Mouse (Mus musculus): ENCODE data around the gene Hils1. TPM values are rescaled to one million over a fixed set of nuclear protein-coding genes. Genes with fewer than 3 reads are reported as not detected.

Hils1 gene
- polyA plus RNA-seq, 1 experiment = not detected

DNA sequence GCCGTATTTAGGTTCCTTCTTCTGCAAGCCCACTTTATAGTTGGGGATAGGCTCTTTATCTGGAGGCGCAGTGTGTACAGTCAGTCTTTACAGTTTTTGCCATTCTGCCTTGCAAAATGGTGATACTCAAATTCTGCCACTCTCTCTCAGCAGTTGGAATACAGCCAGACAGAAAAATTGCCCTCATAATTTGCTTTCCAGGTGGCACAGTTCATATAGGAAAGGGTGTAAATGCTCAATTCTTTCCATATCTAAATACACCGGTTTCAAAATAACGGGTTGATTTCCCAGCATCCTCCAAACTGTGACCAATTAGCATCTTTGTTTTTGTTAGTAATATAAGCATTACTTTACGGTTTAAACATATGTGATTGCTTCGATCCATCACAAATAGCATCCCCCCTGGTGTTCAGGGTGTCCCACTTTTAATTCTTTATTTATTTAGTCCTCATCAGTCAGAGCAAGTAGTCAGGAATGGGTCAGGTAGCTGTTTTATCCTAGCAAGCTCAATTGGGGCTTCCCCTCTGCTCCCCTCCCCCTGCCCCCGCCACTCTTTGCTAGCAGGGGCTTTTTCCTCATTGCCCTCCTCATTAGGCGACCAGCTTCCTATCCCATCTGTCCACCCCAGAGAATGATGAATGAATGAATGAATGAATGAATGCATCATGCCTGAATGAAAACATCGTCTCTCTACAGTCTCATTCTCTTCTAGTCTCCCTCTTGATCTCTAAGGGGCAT is 11.0 kb downstream of the Hils1 start:
- H3K4me1 ChIP-seq (ENCODE audit: control insufficient read depth, insufficient read depth, low read length) = no peaks in the 10 kb centered on the region
- no peak overlapping the region for H3K4me3 ChIP-seq (ENCODE audit: low read depth, low read length)
- no peak overlapping the region for H3K9ac ChIP-seq (ENCODE audit: low read depth, poor library complexity, severe bottlenecking)
- H3K36me3 ChIP-seq (ENCODE audit: control insufficient read depth, insufficient read depth, low read length, poor library complexity, severe bottlenecking) = no peaks in the 10 kb centered on the region
- H3K27me3 ChIP-seq (ENCODE audit: control insufficient read depth, insufficient read depth, low read length, poor library complexity, severe bottlenecking) = no peaks in the 10 kb centered on the region
- no peak for TF ChIP-seq POLR2A (IDR thresholded peaks at IDR 0.05; ENCODE audit: insufficient read depth, low read length)
- no peak for TF ChIP-seq CTCF (IDR thresholded peaks at IDR 0.05; ENCODE audit: low read depth, low read length)
- TF ChIP-seq EP300 (IDR thresholded peaks at IDR 0.05; ENCODE audit: insufficient read depth, low read depth, low read length) = no peak
- H3K9me3 ChIP-seq (replicated peaks; ENCODE audit: control insufficient read depth, insufficient read depth, low read length, poor library complexity, severe bottlenecking) = no peaks in the 10 kb centered on the region
- no peak overlapping the region for H3K27ac ChIP-seq (ENCODE audit: insufficient read depth, low read length)

DNA sequence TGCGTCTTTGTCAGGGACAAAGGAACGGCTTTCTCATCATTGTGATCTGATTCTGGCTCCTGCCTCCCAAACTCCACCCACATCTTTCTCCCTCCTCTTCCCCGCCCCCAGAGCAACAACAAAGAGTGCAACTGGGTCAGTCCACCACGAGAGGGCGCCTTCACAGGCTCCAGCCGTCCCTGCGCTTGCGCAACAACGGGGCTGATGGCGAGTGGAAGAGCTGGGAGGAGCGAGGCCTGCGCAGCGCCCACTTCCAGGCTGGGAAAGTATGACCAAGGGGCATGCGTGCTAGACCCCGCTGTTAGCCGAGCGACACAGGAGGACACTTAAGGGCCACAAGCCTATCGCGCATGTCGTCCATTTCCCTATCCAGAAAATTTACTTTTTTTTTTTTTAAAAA is 11.6 kb downstream of the Hils1 start:
- no peak overlapping the region for H3K27ac ChIP-seq (ENCODE audit: insufficient read depth, low read length)
- TF ChIP-seq CTCF (IDR thresholded peaks at IDR 0.05; ENCODE audit: low read depth, low read length) (peak; percentile 96), EP300 (IDR thresholded peaks at IDR 0.05; ENCODE audit: insufficient read depth, low read depth, low read length) (peak; percentile 59; the same call in 1 of the 2 replicates), POLR2A (IDR thresholded peaks at IDR 0.05; ENCODE audit: insufficient read depth, low read length) (no peak)
- no peak overlapping the region for H3K4me3 ChIP-seq (ENCODE audit: low read depth, low read length)

DNA sequence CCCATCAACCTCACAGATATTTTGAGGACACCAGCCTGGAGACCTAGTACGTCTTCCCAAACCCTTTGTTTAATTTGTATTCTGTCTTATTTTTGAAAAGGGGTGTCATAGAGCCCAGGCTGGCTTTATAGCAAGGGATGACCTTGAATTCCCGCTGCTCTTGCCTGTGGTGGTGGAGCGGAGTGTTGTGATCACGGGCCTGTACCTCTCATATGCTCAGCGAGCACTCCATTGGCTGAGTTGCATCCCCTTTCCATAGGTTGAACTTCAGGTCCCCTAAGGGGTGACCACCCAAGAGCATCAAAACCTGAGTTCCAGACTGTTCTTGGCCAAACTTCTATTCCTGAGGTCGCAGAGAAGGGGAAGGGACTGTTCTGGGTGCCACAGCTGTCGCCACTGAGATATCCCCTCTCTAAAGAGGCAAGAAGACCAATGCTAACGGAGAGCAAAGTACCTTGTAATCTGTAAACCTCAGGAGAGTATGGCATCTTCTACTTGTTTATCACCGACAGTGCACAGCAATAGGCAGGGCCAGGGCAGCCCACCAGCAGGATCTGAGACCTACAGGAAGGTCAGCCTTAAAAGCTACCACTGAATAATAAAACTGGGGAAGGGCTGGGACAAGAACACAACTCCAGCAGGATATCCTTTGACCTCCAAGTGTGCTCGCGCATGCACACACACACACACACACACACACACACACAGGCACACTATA is 12.2 kb downstream of the Hils1 start:
- no peak overlapping the region; the same call in 1 of the 2 replicates for H3K9ac ChIP-seq (ENCODE audit: low read depth, poor library complexity, severe bottlenecking)
- no peak overlapping the region for H3K27ac ChIP-seq (ENCODE audit: insufficient read depth, low read length)
- H3K27me3 ChIP-seq (ENCODE audit: control insufficient read depth, insufficient read depth, low read length, poor library complexity, severe bottlenecking) = no peaks in the 10 kb centered on the region
- no peak overlapping the region for H3K4me3 ChIP-seq (ENCODE audit: low read depth, low read length)
- no peaks in the 10 kb centered on the region for H3K36me3 ChIP-seq (ENCODE audit: control insufficient read depth, insufficient read depth, low read length, poor library complexity, severe bottlenecking)
- no peaks in the 10 kb centered on the region for H3K4me1 ChIP-seq (ENCODE audit: control insufficient read depth, insufficient read depth, low read length)
- no peak for TF ChIP-seq EP300 (IDR thresholded peaks at IDR 0.05; ENCODE audit: insufficient read depth, low read depth, low read length)
- TF ChIP-seq POLR2A (IDR thresholded peaks at IDR 0.05; ENCODE audit: insufficient read depth, low read length) = no peak
- no peak for TF ChIP-seq CTCF (IDR thresholded peaks at IDR 0.05; ENCODE audit: low read depth, low read length)
- H3K9me3 ChIP-seq (replicated peaks; ENCODE audit: control insufficient read depth, insufficient read depth, low read length, poor library complexity, severe bottlenecking) = no peaks in the 10 kb centered on the region

More for the DNA sequence above, 11.6 kb downstream of the Hils1 start:
- Histone ChIP-seq H3K36me3 (ENCODE audit: control insufficient read depth, insufficient read depth, low read length, poor library complexity, severe bottlenecking) (no peaks in the 10 kb centered on the region), H3K9me3 (replicated peaks; ENCODE audit: control insufficient read depth, insufficient read depth, low read length, poor library complexity, severe bottlenecking) (no peaks in the 10 kb centered on the region), H3K27me3 (ENCODE audit: control insufficient read depth, insufficient read depth, low read length, poor library complexity, severe bottlenecking) (no peaks in the 10 kb centered on the region), H3K4me1 (ENCODE audit: control insufficient read depth, insufficient read depth, low read length) (no peaks in the 10 kb centered on the region), H3K9ac (ENCODE audit: low read depth, poor library complexity, severe bottlenecking) (no peak overlapping the region; the same call in 1 of the 2 replicates)

DNA sequence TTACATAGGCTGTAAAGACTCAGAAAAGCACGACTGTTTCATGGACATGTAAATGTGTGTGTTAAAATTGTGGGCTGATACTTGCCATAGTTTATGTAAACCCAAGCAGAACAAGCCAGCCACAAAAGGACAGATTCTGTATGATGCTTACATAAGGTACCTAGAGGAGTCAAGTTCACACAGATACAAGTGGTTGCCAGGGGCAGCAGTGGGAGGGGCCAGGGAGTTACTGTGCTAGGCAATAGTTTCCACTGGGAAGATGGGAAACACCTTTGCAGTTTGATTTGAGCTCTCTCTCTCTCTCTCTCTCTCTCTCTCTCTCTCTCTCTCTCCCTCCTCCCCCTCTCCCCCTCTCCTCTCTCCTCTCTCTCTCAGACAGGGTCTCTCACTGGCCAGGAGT is 17.7 kb downstream of the Hils1 start:
- no peak overlapping the region for H3K9ac ChIP-seq (ENCODE audit: low read depth, poor library complexity, severe bottlenecking)
- H3K36me3 ChIP-seq (ENCODE audit: control insufficient read depth, insufficient read depth, low read length, poor library complexity, severe bottlenecking) = no peaks in the 10 kb centered on the region
- no peak overlapping the region for H3K27ac ChIP-seq (ENCODE audit: insufficient read depth, low read length)
- H3K4me3 ChIP-seq (ENCODE audit: low read depth, low read length) = no peak overlapping the region
- TF ChIP-seq CTCF (IDR thresholded peaks at IDR 0.05; ENCODE audit: low read depth, low read length) = no peak
- H3K4me1 ChIP-seq (ENCODE audit: control insufficient read depth, insufficient read depth, low read length) = peaks cover 8% of the 10 kb centered on the region
- no peaks in the 10 kb centered on the region for H3K27me3 ChIP-seq (ENCODE audit: control insufficient read depth, insufficient read depth, low read length, poor library complexity, severe bottlenecking)
- H3K9me3 ChIP-seq (replicated peaks; ENCODE audit: control insufficient read depth, insufficient read depth, low read length, poor library complexity, severe bottlenecking) = no peaks in the 10 kb centered on the region

DNA sequence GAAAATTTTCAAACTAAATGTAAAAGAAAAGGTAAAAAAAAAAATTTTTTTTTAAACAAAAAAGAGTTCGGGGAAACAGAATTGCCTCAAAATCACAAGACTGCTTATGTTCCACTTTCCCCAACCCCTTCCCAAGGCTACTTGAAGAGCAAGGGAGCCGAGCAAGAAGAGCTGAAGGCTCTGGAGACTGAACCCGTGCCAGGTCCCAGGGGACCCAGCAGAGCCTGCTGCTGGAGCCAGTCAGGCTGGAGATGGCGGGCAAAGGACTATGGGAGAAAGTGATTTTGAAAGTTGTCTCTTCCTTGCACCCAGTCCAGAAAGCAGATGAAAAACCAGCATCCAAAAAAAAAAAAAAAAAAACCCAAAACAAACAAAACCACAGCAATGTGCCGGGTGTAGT is 18.4 kb downstream of the Hils1 start:
- Histone ChIP-seq H3K27ac (ENCODE audit: insufficient read depth, low read length) (no peak overlapping the region), H3K4me1 (ENCODE audit: control insufficient read depth, insufficient read depth, low read length) (peaks cover 8% of the 10 kb centered on the region), H3K27me3 (ENCODE audit: control insufficient read depth, insufficient read depth, low read length, poor library complexity, severe bottlenecking) (no peaks in the 10 kb centered on the region), H3K36me3 (ENCODE audit: control insufficient read depth, insufficient read depth, low read length, poor library complexity, severe bottlenecking) (no peaks in the 10 kb centered on the region), H3K9ac (ENCODE audit: low read depth, poor library complexity, severe bottlenecking) (no peak overlapping the region), H3K9me3 (replicated peaks; ENCODE audit: control insufficient read depth, insufficient read depth, low read length, poor library complexity, severe bottlenecking) (no peaks in the 10 kb centered on the region), H3K4me3 (ENCODE audit: low read depth, low read length) (no peak overlapping the region)
- TF ChIP-seq POLR2A (IDR thresholded peaks at IDR 0.05; ENCODE audit: insufficient read depth, low read length) (no peak), CTCF (IDR thresholded peaks at IDR 0.05; ENCODE audit: low read depth, low read length) (no peak), EP300 (IDR thresholded peaks at IDR 0.05; ENCODE audit: insufficient read depth, low read depth, low read length) (no peak)

DNA sequence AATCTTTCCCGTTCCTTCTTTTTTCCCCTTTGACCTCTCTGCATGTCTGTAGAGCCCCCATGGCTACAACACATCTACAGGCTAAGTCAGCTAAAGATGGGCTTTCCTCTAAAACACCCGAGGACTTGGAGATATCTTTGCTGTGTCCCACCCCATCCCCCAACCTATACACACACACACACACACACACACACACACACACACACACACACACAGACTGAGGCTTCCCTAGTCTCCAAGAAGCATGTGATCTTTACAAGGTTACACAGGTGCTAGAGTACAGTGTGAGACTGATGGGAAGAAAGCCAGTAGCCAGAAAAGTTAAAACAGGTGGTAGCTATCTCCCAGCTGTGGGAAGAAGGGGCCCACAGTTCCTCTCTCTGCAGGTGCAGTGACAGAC is 19.0 kb downstream of the Hils1 start:
- TF ChIP-seq EP300 (IDR thresholded peaks at IDR 0.05; ENCODE audit: insufficient read depth, low read depth, low read length) (no peak), CTCF (IDR thresholded peaks at IDR 0.05; ENCODE audit: low read depth, low read length) (no peak), POLR2A (IDR thresholded peaks at IDR 0.05; ENCODE audit: insufficient read depth, low read length) (no peak)
- H3K4me3 ChIP-seq (ENCODE audit: low read depth, low read length) = no peak overlapping the region
- no peaks in the 10 kb centered on the region for H3K36me3 ChIP-seq (ENCODE audit: control insufficient read depth, insufficient read depth, low read length, poor library complexity, severe bottlenecking)
- H3K4me1 ChIP-seq (ENCODE audit: control insufficient read depth, insufficient read depth, low read length) = peaks cover 8% of the 10 kb centered on the region
- H3K27ac ChIP-seq (ENCODE audit: insufficient read depth, low read length) = peak overlapping the region; percentile 60
- H3K27me3 ChIP-seq (ENCODE audit: control insufficient read depth, insufficient read depth, low read length, poor library complexity, severe bottlenecking) = no peaks in the 10 kb centered on the region
- no peaks in the 10 kb centered on the region for H3K9me3 ChIP-seq (replicated peaks; ENCODE audit: control insufficient read depth, insufficient read depth, low read length, poor library complexity, severe bottlenecking)
- H3K9ac ChIP-seq (ENCODE audit: low read depth, poor library complexity, severe bottlenecking) = no peak overlapping the region; the same call in 1 of the 2 replicates
